Mouse (Mus musculus) heart, adult 2 months (tissue): ENCODE measurements around the gene Olfr429. TPM values are rescaled to one million over a fixed set of nuclear protein-coding genes. Genes with fewer than 3 reads are reported as not detected.

ENCODE experiments used
- DNase-seq, 2 experiments: peaks; one replicate each; pipeline ENCODE4 v3.0.0; 2021
- H3K27ac ChIP-seq: fragments of 200-600 bp; 2 replicates; pipeline ENCODE4 v1.8.1; 2022
- H3K27me3 ChIP-seq: fragments of 200-500 bp; 2 replicates; pipeline ENCODE4 v1.6.1; 2012; ENCODE audit warnings: mild to moderate bottlenecking, low read length, inconsistent platforms, mixed read lengths; ENCODE audit not compliant: control insufficient read depth, insufficient read depth
- H3K36me3 ChIP-seq: fragments of 200-500 bp; 2 replicates; pipeline ENCODE4 v1.6.1; 2012; ENCODE audit warnings: low read length, inconsistent platforms; ENCODE audit not compliant: control insufficient read depth, insufficient read depth
- H3K4me1 ChIP-seq: fragments of 200-500 bp; 2 replicates; pipeline ENCODE4 v1.6.1; 2011; ENCODE audit warnings: low read length; ENCODE audit not compliant: control insufficient read depth, insufficient read depth
- H3K4me3 ChIP-seq: fragments of 200-600 bp; 2 replicates; pipeline ENCODE4 v1.8.1; 2022
- H3K79me2 ChIP-seq: fragments of 200-500 bp; replicated peaks from 2 replicates; pipeline ENCODE4 v1.6.1; 2012; ENCODE audit warnings: mild to moderate bottlenecking, inconsistent platforms, low read length, moderate library complexity, mixed read lengths; ENCODE audit not compliant: control insufficient read depth, insufficient read depth
- H3K9ac ChIP-seq: fragments of 200-500 bp; 2 replicates; pipeline ENCODE4 v1.6.1; 2012; ENCODE audit warnings: low read depth, mild to moderate bottlenecking, control low read depth, inconsistent platforms, low read length, mixed read lengths
- CTCF ChIP-seq: fragments of 200-600 bp; IDR thresholded peaks from 2 replicates; pipeline ENCODE4 v1.8.1; 2022; ENCODE audit warnings: antibody characterized with exemption, mild to moderate bottlenecking, moderate library complexity
- EP300 ChIP-seq: fragments of 200-500 bp; IDR thresholded peaks from 2 replicates; pipeline ENCODE4 v1.6.1; 2011; ENCODE audit warnings: low read depth, low read length, control low read depth; ENCODE audit not compliant: insufficient read depth
- POLR2A ChIP-seq: fragments of 200-500 bp; IDR thresholded peaks from 2 replicates; pipeline ENCODE4 v1.6.1; 2011; ENCODE audit warnings: mild to moderate bottlenecking, low read depth, low read length, control low read depth; ENCODE audit not compliant: insufficient read depth
- WGBS: fragments of 180-500 bp; shearing (Covaris S2); methylation state at CpG from one replicate; pipeline ENCODE4 v1.1.7; 2018; 5-methylcytosine and 5-hydroxymethylcytosine counted together
- intact Hi-C: fragments of 180-260 bp; cut with DNase I; formaldehyde crosslinking; loops from one replicate; pipeline ENCODE4 v1.15.1; 2025
- polyA plus RNA-seq: library from polyadenylated mRNA; depleted of rRNA; stranded (reverse); fragments of >200 nt; gene quantifications from 2 replicates; pipeline ENCODE4 v1.2.3, GENCODE M21; 2012
- total RNA-seq, 2 experiments: library from RNA; stranded (reverse); gene quantifications; 2 replicates each; pipeline ENCODE4 v1.2.3; 2021

The Olfr429 gene
- total and polyA plus RNA-seq, 3 experiments, result not detected

GRCm38 (mm10) chr1:174055248-174055647 lies 28.9 kb upstream of the Olfr429 start:
- H3K4me1 ChIP-seq, result peaks cover 1% of the 10 kb centered on the region
- H3K79me2 ChIP-seq, result no peaks in the 10 kb centered on the region
- intact Hi-C loops, result no loop called here
- no peak overlapping the region for H3K27ac ChIP-seq
- no peaks in the 10 kb centered on the region for H3K27me3 ChIP-seq
- TF ChIP-seq EP300 (no peak), POLR2A (no peak), CTCF (no peak)
- H3K36me3 ChIP-seq, result no peaks in the 10 kb centered on the region
- 71% methylated on average over 2 of the region's 2 CpGs for WGBS
- no peak for DNase-seq
- H3K4me3 ChIP-seq, result no peak overlapping the region
- no peak overlapping the region for H3K9ac ChIP-seq

GRCm38 (mm10) chr1:174066305-174066704 lies 17.8 kb upstream of the Olfr429 start, which contains the start of gene Olfr430:
Olfr430 (plus strand) TSS chr1:174066605.
- no peaks in the 10 kb centered on the region for H3K79me2 ChIP-seq
- no peak for DNase-seq
- intact Hi-C loops, result no loop called here
- TF ChIP-seq EP300 (no peak), POLR2A (no peak), CTCF (no peak)
- no peak within 1 kb of the TSS for H3K27ac ChIP-seq
- H3K27me3 ChIP-seq, result no peaks in the 10 kb centered on the region
- no peak within 1 kb of the TSS for H3K9ac ChIP-seq
- H3K36me3 ChIP-seq, result no peaks in the 10 kb centered on the region
- WGBS, result 90% methylated on average over 3 of the region's 3 CpGs
- H3K4me3 ChIP-seq, result no peak within 1 kb of the TSS
- no peaks in the 10 kb centered on the region for H3K4me1 ChIP-seq

- H3K4me3 ChIP-seq, result no peak within 1 kb of the TSS
- no peaks in the 10 kb centered on the region for H3K79me2 ChIP-seq
- no peaks in the 10 kb centered on the region for H3K4me1 ChIP-seq
- intact Hi-C loops, result no loop called here
- H3K9ac ChIP-seq, result no peak within 1 kb of the TSS
- H3K27me3 ChIP-seq, result no peaks in the 10 kb centered on the region
- TF ChIP-seq CTCF (no peak), POLR2A (no peak), EP300 (no peak)
- DNase-seq, result no peak
- H3K36me3 ChIP-seq, result no peaks in the 10 kb centered on the region
- 87% methylated on average over 1 of the region's 1 CpGs for WGBS
- H3K27ac ChIP-seq, result no peak within 1 kb of the TSS
Measured at GRCm38 (mm10) chr1:174096591-174096990, 12.5 kb downstream of the Olfr429 start, which contains the start of gene Olfr427. Olfr427 (plus strand) TSS chr1:174096891.

DNA sequence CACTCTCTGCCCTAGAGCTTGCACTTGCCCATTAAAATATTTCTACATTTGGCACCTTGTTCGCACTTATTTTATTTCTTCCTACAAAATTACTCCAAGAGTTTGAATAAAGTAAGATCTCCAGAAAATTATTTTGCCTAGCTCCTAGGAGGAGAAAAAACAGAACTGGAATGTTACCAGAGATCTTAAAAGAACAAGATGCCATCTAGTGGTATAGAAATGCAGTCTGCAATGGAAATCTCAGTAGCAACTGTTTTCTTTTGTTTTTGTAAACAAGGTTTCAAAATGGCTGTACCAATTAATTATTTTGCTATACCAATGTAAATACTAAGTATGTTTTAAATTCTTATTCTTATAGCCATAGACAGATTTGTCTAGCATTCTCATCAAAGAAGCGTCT lies 19.6 kb downstream of the Olfr429 start:
- Histone ChIP-seq H3K27me3 (no peaks in the 10 kb centered on the region), H3K4me3 (no peak overlapping the region), H3K79me2 (no peaks in the 10 kb centered on the region), H3K27ac (no peak overlapping the region), H3K4me1 (no peaks in the 10 kb centered on the region), H3K9ac (no peak overlapping the region), H3K36me3 (no peaks in the 10 kb centered on the region)
- TF ChIP-seq CTCF (peak; percentile 75), POLR2A (no peak)
- WGBS, result 51% methylated on average over 2 of the region's 2 CpGs
- intact Hi-C loops, result loop anchor here (2.0 kb wide), 1 partner anchor 647 kb away; no protein-coding TSS in a partner anchor
- no peak for DNase-seq

DNA sequence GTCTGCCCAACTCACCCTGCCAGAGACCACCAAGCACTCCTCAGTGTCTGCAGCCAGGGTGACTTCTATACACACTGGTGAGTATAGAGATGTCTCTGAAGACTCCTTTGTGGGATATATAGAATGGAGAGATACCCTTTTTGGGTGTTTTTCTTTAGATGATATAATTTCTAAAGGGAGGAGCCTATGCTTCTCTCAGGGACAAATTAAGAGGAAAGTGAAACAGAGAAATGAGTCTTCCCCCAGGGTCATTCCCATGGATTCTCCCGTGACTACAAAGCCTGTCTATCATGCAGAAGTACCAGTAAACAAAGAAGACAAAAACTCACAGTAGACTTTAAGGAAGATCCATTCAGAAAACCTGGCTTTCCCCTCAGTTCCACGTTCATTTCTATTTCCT lies 36.9 kb downstream of the Olfr429 start, which contains the start of gene Olfr231:
Olfr231 (minus strand) TSS at position 101 of the 400 bp plus-strand sequence.
- TF ChIP-seq EP300 (no peak), CTCF (no peak), POLR2A (no peak)
- H3K4me1 ChIP-seq, result no peaks in the 10 kb centered on the region
- H3K9ac ChIP-seq, result no peak within 1 kb of the TSS
- no peaks in the 10 kb centered on the region for H3K27me3 ChIP-seq
- intact Hi-C loops, result no loop called here
- no peak within 1 kb of the TSS for H3K4me3 ChIP-seq
- DNase-seq, result no peak
- no peaks in the 10 kb centered on the region for H3K36me3 ChIP-seq
- no peaks in the 10 kb centered on the region for H3K79me2 ChIP-seq
- H3K27ac ChIP-seq, result no peak within 1 kb of the TSS
- WGBS, result 58% methylated on average over 2 of the region's 2 CpGs

- Histone ChIP-seq H3K27ac (no peak within 1 kb of the TSS), H3K4me1 (no peaks in the 10 kb centered on the region), H3K4me3 (no peak within 1 kb of the TSS), H3K27me3 (no peaks in the 10 kb centered on the region), H3K9ac (no peak within 1 kb of the TSS), H3K79me2 (no peaks in the 10 kb centered on the region), H3K36me3 (no peaks in the 10 kb centered on the region)
- 78% methylated on average over 3 of the region's 3 CpGs for WGBS
- DNase-seq, result no peak
- intact Hi-C loops, result no loop called here
- no peak for TF ChIP-seq POLR2A
- TF ChIP-seq CTCF, result no peak
- no peak for TF ChIP-seq EP300
Measured at GRCm38 (mm10) chr1:174131217-174131616, 47.1 kb downstream of the Olfr429 start, which contains the start of gene Olfr424. Olfr424 (plus strand) TSS chr1:174131517.
